Mouse (Mus musculus) C2C12 (cell line): ENCODE data around the gene Akr1b10. TPM values are rescaled to one million over a fixed set of nuclear protein-coding genes. Genes with fewer than 3 reads are reported as not detected.

ENCODE experiments used
- H3K27me3 ChIP-seq: one replicate; pipeline ENCODE4 v1.6.1; 2011; ENCODE audit not compliant: control insufficient read depth, insufficient read depth, insufficient read length
- H3K36me3 ChIP-seq: one replicate; pipeline ENCODE4 v1.6.1; 2011; ENCODE audit not compliant: control insufficient read depth, insufficient read depth
- H3K4me3 ChIP-seq: one replicate; pipeline ENCODE4 v1.5.1; 2011; ENCODE audit warnings: mild to moderate bottlenecking, control low read depth; ENCODE audit not compliant: poor library complexity, insufficient read depth, severe bottlenecking
- H3K79me2 ChIP-seq: one replicate; pipeline ENCODE4 v1.6.1; 2011; ENCODE audit not compliant: control insufficient read depth, insufficient read depth
- H3K79me3 ChIP-seq: one replicate; pipeline ENCODE4 v1.6.1; 2011; ENCODE audit warnings: low read depth, control low read depth
- H3ac ChIP-seq: one replicate; pipeline ENCODE3; 2011; ENCODE audit warnings: low read depth; ENCODE audit not compliant: control insufficient read depth, insufficient read length
- CEBPB ChIP-seq: IDR thresholded peaks from one replicate; pipeline ENCODE4 v1.6.1; 2011; ENCODE audit warnings: low read depth, mild to moderate bottlenecking, control low read depth, moderate library complexity
- CTCF ChIP-seq: IDR thresholded peaks from one replicate; pipeline ENCODE4 v1.5.1; 2011; ENCODE audit not compliant: control insufficient read depth, insufficient read depth, insufficient read length
- FOSL1 ChIP-seq: IDR thresholded peaks from one replicate; pipeline ENCODE4 v1.8.0; 2011; ENCODE audit warnings: mild to moderate bottlenecking, low read length; ENCODE audit not compliant: poor library complexity, insufficient read depth, severe bottlenecking
- MAX ChIP-seq: IDR thresholded peaks from one replicate; pipeline ENCODE4 v1.6.1; 2011; ENCODE audit warnings: mild to moderate bottlenecking, control low read depth
- MYOD1 ChIP-seq: IDR thresholded peaks from one replicate; pipeline ENCODE4 v1.6.1; 2011; ENCODE audit warnings: low read depth; ENCODE audit not compliant: control insufficient read depth, insufficient read length
- MYOG ChIP-seq: IDR thresholded peaks from one replicate; pipeline ENCODE4 v1.6.1; 2011; ENCODE audit not compliant: control insufficient read depth, insufficient read length; ENCODE audit errors: extremely low read depth
- USF1 ChIP-seq: IDR thresholded peaks from one replicate; pipeline ENCODE4 v1.6.1; 2011; ENCODE audit warnings: low read depth, mild to moderate bottlenecking, control low read depth, moderate library complexity
- polyA plus RNA-seq: library from polyadenylated mRNA; unstranded; fragments of >200 nt; fragmentation: generic; extraction: Trizol; gene quantifications from one replicate; pipeline ENCODE4 v1.2.1, GENCODE M21; 2012; ENCODE audit warnings: missing spikeins

Akr1b10 gene
- polyA plus RNA-seq, 1 experiment = 15.3 TPM

GRCm38 (mm10) chr6:34384701-34385370 lies 818 bp downstream of the Akr1b10 start:
- Histone ChIP-seq H3K79me3 (no peaks in the 10 kb centered on the region), H3K36me3 (peaks cover 6% of the 10 kb centered on the region), H3K4me3 (peak overlapping the region; percentile 47), H3K79me2 (no peaks in the 10 kb centered on the region), H3K27me3 (no peaks in the 10 kb centered on the region), H3ac (peak overlapping the region; percentile 68)
- TF ChIP-seq MYOG (no peak), CTCF (no peak), CEBPB (no peak), USF1 (no peak), MAX (no peak), MYOD1 (no peak), FOSL1 (no peak)

GRCm38 (mm10) chr6:34388420-34389156 lies 4.6 kb downstream of the Akr1b10 start:
- no peak overlapping the region for H3K4me3 ChIP-seq
- TF ChIP-seq USF1 (no peak), FOSL1 (no peak), MAX (no peak), CTCF (no peak), CEBPB (no peak), MYOD1 (no peak), MYOG (no peak)
- no peaks in the 10 kb centered on the region for H3K79me3 ChIP-seq
- H3K79me2 ChIP-seq = no peaks in the 10 kb centered on the region
- no peak overlapping the region for H3ac ChIP-seq
- H3K36me3 ChIP-seq = peaks cover 18% of the 10 kb centered on the region
- no peaks in the 10 kb centered on the region for H3K27me3 ChIP-seq

GRCm38 (mm10) chr6:34395897-34396296 lies 11.9 kb downstream of the Akr1b10 start:
- TF ChIP-seq MYOG (no peak), MYOD1 (no peak), CTCF (no peak), CEBPB (no peak), FOSL1 (no peak), USF1 (no peak), MAX (no peak)
- H3K36me3 ChIP-seq = peaks cover 19% of the 10 kb centered on the region
- no peaks in the 10 kb centered on the region for H3K79me2 ChIP-seq

GRCm38 (mm10) chr6:34398431-34398830 lies 14.4 kb downstream of the Akr1b10 start:
- Histone ChIP-seq H3K4me3 (no peak overlapping the region), H3K79me2 (no peaks in the 10 kb centered on the region), H3K27me3 (no peaks in the 10 kb centered on the region), H3K79me3 (no peaks in the 10 kb centered on the region), H3ac (no peak overlapping the region), H3K36me3 (peaks cover 9% of the 10 kb centered on the region)
- TF ChIP-seq MAX (no peak), MYOG (no peak), FOSL1 (no peak), CEBPB (no peak), USF1 (no peak), CTCF (no peak), MYOD1 (no peak)

More at GRCm38 (mm10) chr6:34395897-34396296, 11.9 kb downstream of the Akr1b10 start:
- no peaks in the 10 kb centered on the region for H3K79me3 ChIP-seq
- no peak overlapping the region for H3K4me3 ChIP-seq
- H3ac ChIP-seq = no peak overlapping the region
- H3K27me3 ChIP-seq = no peaks in the 10 kb centered on the region

- TF ChIP-seq MAX = no peak
- TF ChIP-seq MYOD1 = no peak
- no peak for TF ChIP-seq CTCF
- TF ChIP-seq FOSL1 = no peak
- no peak for TF ChIP-seq MYOG
- no peak for TF ChIP-seq USF1
- TF ChIP-seq CEBPB = no peak
- Histone ChIP-seq H3K27me3 (no peaks in the 10 kb centered on the region), H3K36me3 (peaks cover 9% of the 10 kb centered on the region), H3ac (no peak overlapping the region), H3K79me2 (no peaks in the 10 kb centered on the region), H3K4me3 (no peak overlapping the region), H3K79me3 (no peaks in the 10 kb centered on the region)
Observed at GRCm38 (mm10) chr6:34399606-34400220, 15.7 kb downstream of the Akr1b10 start.

- no peaks in the 10 kb centered on the region for H3K79me2 ChIP-seq
- H3K4me3 ChIP-seq = no peak overlapping the region
- peaks cover 9% of the 10 kb centered on the region for H3K36me3 ChIP-seq
- TF ChIP-seq MAX (no peak), MYOD1 (no peak), FOSL1 (no peak), CEBPB (no peak), CTCF (no peak), USF1 (no peak), MYOG (no peak)
- H3ac ChIP-seq = no peak overlapping the region
- H3K27me3 ChIP-seq = no peaks in the 10 kb centered on the region
- no peaks in the 10 kb centered on the region for H3K79me3 ChIP-seq
Observed at GRCm38 (mm10) chr6:34400696-34401095, 16.7 kb downstream of the Akr1b10 start.
